In the genomic region with DNA sequence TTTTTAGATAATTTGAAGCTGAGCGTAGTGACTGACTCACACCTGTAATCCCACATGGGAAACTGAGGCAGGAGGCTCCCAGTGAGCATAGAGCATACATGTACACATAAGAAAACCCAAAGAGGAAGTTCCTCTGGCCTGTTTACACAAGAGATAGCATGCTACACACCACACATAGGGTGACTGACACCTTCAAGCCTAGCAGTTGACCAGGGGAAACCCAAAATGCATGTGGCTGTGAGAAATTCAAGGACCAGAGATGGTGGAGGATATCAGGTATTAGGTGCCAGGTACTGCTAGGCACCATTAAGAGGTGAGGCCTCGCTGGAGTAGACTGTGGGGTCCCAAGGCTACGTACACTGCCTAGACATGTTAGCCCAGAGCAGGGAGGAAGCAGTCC, we compare ENCODE assay signal across 17 mouse cellular contexts. TPM values are rescaled to one million over a fixed set of nuclear protein-coding genes. Genes with fewer than 3 reads are reported as not detected.
"Had no signal": no experiment of that assay in that cellular context is flagged by ENCODE, and none has a peak within 500 bp of the region (broad histone marks: within the 10 kb centered on the region; RNA-seq: fewer than 3 reads in every experiment).

No protein-coding gene starts in this region.

- H3K4me1 ChIP-seq: midbrain, embryonic 12.5 days; neural tube, embryonic 12.5 days had no signal

- ATAC-seq: lung, postnatal 0 days had no signal

- H3K9me3 ChIP-seq: limb, embryonic 10.5 days; liver, embryonic 15.5 days; midbrain, embryonic 12.5 days; neural tube, embryonic 12.5 days had no signal

- H3K4me3 ChIP-seq: layer of hippocampus, adult 2 months; left cerebral cortex, adult 2 months; limb, embryonic 10.5 days; liver, embryonic 15.5 days; midbrain, embryonic 12.5 days; myocyte; neural tube, embryonic 12.5 days had no signal

- H3K4me2 ChIP-seq: liver, embryonic 11.5 days; liver, embryonic 15.5 days; midbrain, embryonic 12.5 days; neural tube, embryonic 12.5 days had no signal

- H3K27me3 ChIP-seq: liver, embryonic 15.5 days; midbrain, embryonic 12.5 days; neural tube, embryonic 12.5 days had no signal

- H3K36me3 ChIP-seq: limb, embryonic 10.5 days; liver, embryonic 15.5 days; midbrain, embryonic 12.5 days; neural tube, embryonic 12.5 days had no signal

- DNase-seq: kidney, adult 18-20 months; kidney, postnatal 10 days; kidney, postnatal 4 days; lung, adult 2 months; lung, postnatal 36 days; right cerebral cortex, postnatal 14 days had no signal

- H3K27ac ChIP-seq: layer of hippocampus, adult 2 months; left cerebral cortex, adult 2 months; liver, embryonic 15.5 days; midbrain, embryonic 12.5 days; neural tube, embryonic 12.5 days; stomach, postnatal 0 days had no signal

- H3K9ac ChIP-seq: liver, embryonic 15.5 days; midbrain, embryonic 12.5 days; neural tube, embryonic 12.5 days had no signal

RNA-seq across cellular contexts. Expression of a gene that starts 48.4 kb away (rescaled TPM):
- total RNA-seq: layer of hippocampus, adult 2 months; midbrain, postnatal 0 days had no signal
